Mouse (Mus musculus) cerebellum, postnatal 36 days (tissue): Measurements from ENCODE around the gene Pmel.

Experiments
- DNase-seq, 2 experiments: peaks; one replicate each; pipeline ENCODE4 v3.0.0; 2021 to 2022; ENCODE audit warnings: mixed read lengths in 2 of 2

The Pmel gene

DNA sequence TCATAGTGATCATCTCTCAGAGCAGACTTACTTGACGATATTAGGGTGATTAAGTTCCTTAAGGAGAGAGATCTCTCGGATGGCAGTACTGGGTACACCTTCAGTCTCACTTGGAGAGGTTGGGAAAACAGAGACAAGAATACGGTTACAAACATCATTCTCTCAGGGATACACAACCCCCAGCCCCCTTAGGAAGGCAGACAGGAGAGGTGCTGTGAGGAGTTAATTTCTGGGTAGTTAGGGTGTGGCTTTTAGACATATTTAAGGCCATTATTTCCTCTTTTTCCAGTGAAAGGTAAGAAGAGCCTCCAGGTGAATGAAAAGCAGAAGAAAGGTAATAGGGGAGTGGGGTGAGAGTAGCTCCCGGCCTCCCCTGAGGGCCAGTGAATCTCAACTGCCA is at the start of gene Pmel:
Gene Pmel, plus strand, starts transcription at position 301 of the 400 bp plus-strand sequence.
- no peak for DNase-seq

DNA sequence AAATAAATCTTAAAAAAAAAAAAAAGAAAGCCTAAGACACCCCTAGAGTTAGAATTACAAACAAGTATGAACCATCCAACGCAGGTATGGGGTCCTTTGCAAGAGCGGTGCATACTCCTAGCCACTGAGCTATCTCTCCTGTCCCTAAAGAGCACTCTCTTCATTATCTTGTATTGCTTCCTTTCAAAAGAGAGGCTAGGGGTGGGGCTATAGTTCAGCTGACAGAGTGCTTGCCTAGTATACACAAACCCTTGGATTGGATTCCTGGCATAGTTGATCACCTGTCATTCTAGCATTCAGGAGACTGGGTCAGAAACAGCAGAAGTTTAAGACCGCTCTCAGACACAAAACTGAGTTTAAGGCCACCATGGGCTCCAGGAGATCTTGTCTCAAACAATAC is 48.7 kb upstream of the Pmel start:
- no peak for DNase-seq

DNA sequence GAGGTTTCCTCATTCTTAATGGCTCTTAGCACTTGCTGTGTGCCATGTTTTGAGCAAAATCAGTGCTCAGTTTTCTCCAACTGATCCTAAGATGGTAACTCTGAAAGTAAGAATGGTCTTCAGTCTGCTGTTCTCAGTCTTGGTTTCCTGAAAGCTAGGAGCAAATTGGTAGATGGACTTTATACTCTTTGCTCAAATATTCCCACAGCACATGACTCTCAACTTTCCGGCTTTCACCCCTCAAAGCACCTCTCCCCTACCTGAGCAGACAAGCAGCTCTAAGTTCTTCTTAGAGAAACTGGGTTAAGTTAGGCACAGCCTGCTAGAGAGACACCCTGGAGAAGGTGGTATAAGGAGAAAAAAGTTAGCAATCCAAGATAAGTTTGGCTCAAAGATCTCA is 47.3 kb upstream of the Pmel start:
- no peak for DNase-seq

DNA sequence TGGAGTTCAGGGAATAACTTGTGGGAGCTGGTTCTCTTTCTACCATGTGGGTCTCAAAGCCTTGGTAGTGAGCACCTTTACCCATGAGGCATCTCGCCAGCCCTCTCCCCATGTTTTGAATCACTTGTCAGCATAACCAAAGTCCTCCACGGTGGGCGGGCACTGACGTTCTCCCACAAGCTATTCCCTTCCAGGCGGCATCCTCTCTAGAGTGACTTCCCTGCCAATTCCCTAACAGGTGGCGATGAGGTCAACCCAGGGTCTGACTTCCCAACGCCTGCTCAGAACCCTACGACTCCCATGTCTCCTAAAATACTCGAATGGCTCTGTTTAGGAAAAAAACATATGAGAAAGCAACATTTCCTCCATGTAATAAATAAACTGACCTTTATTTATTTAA is 46.2 kb upstream of the Pmel start:
- no peak for DNase-seq

DNA sequence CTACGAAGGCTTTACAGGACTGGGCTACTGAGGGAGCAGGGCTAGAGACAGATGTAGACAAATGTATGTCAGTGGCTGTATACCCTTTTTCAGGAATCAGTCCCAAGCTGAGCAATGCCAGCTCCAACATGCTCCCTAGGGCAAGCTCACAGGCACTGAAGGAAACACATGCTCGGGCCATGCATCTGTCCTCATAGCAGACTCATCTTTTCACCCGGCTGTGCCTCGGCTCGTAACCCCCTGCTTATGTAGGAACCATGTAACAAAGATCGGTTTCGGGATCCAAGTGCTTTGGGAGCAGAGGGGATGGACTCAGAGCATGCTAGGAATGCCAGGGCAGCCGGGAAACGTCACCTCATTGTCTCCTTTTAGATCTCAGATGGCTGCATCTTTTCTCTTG is 44.5 kb upstream of the Pmel start:
- no peak for DNase-seq

DNA sequence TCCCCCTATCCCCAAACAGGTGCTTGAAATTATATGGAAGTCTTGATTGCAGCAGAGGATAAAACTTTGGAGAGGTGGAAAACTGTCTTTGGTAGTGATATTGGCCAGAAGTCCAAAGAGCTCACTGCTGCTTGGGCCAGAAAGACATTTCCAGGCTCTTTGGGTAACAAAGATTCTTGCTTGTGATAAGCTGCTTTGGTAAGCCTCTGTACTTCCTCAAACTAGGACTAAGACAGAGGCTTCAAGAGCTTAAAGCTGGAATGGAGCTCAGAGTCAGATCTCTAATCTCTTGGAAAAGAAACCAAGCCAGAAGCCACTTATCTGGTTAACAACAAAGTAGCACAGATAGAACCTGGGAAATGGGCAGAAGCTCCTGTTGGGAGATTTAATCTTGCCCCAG is 41.5 kb upstream of the Pmel start:
- no peak for DNase-seq

DNA sequence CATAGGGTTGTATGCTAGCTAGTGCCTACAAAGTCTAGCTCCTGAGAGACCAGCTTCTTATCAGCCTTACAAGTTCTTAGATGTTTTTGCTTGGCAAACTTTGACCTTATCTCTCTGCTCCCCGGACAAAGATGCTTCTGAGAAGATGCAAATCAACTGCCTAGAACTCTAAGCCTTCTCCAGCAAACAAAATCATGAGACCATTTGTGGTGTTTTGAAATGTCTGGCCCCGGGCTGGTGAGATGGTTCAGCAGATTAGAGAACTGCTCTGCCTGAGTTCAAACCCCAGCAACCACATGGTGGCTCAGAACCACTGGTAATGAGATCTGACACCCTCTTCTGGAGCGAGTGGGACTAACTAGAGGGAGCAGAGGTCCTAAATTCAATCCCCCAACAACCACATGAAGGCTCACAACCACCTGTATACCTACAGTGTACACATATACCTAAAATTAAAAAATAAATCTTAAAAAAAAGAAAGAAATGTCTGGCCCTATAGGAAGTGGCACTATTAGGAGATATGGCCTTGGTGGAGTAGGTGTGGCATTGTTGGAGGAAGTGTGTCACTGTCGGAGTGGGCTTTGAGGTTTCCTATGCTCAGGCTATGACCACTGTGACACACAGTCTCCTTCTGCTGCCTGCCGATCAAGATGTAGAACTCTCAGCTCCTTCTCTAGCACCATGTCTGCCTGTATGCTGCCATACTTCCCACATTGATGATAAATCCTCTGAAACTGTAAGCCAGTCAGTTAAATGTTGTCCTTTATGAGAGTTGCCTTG is 40.4 kb upstream of the Pmel start:
- DNase-seq, result no peak

DNA sequence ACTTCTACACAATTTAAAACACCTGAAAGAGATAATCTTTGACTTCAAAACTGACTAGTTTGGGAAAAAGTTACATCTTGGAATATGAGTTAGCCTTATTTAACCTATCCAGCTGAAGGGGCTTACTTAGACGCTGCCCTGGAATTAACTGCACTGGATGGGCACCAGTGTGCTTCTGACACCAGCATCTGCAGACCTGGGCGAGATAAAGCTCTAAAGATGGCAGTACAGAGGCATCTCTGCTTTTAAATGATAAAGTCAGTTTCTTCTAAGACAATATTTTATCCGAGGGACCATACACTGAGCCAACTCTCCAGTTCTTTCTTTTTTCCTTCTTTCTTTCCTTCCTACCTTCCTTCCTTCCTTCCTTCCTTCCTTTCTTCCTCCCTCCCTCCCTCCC is 39.2 kb upstream of the Pmel start:
- DNase-seq, result no peak

DNA sequence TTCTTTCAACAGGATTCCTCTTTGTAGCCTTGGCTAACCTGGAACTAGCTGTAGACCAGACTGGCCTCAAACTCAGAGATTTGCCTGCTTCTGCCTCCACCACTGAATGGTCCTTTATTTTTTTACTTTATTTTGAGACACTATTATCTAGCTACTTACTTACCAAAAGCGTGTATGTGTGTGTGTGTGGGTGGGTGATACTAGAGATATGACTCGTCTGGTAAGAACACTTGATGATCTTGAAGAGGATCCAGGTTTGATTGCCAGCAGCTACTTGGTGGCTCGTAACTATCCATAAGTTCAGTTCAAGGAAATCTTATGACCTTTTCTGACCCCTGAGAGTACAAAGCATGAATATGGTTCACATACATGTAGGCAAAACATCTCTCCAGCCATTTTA is 38.7 kb upstream of the Pmel start:
- no peak for DNase-seq

DNA sequence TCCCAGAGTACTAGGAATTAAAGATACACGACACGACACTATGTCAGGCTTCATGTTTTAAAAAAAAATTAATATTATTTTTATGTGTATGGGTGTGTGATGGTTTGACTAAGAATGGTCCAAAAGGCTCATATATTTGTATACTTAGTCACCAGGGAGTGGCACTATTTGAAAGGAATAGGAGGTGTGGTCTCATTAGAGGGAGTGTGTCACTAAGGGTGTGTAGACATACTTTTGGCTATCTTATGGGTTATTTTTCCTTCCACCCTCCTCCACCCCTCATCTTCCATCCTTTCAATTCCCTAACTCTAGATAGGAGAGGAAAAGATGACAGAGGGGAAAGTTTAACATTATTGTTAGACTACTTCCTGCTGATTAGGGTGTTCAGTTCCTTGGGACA is 38.2 kb upstream of the Pmel start:
- no peak for DNase-seq

DNA sequence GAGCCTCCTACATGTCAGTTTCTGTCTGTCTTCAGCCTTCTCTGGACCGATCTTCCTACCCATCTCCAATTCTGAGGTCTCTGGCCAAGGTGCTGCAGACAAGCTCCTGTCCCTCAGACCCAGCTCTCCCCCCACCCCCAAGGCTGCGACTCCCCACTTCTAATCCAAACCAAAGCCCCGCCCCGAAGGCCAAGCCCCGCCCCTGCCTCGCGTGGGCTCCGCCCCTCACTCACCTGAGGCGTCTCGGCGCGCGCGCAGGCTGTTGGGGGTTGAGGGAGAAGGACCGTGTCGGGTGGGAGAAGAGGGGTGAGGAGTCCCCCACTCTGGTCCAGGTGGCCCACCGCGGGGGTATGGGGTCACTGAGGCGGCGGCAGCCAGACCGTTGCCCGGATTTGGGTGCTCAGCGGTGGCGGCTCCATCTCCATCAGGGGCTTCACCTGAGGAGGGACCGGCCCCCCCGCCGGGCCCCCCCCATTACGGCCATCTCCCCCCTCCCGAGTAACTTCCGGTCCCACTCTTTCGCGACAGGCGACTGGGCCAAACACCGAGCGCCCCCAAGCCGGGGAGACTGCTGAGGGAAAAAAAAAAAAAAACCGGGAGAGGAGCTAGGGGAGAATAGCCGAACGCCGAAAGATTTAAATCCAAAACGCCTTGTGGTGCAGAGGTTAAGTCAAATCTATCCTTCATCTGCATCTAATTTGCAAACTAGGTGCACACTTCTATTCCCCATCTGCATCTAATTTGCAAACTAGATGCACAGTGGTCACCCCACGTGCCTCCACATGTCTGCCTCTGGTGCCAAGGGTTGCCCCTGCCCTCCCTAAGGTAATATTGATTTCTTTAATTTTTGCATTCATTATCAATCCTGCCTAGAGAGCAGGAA is 35.0 kb upstream of the Pmel start:
- DNase-seq, result peak; percentile 83 to 87

DNA sequence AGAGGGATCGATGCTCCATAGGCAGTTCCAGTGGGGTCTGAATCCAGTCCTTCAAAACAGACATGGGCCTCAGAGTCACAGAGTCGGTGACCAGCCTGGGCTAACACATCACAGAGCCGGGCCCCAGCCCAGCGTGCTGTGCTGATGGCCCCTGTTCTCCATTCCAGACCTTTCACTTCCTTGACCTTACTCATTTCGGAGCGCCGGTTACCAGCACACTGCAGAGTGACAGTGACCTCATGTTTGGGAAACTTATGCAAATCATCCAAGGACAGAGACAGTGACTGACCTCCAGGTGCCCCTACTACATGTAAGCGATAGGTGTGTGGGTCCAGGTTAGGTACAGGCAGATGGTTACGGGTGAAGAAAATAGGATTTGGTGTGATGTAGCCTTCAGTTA is 32.8 kb upstream of the Pmel start:
- no peak for DNase-seq

DNA sequence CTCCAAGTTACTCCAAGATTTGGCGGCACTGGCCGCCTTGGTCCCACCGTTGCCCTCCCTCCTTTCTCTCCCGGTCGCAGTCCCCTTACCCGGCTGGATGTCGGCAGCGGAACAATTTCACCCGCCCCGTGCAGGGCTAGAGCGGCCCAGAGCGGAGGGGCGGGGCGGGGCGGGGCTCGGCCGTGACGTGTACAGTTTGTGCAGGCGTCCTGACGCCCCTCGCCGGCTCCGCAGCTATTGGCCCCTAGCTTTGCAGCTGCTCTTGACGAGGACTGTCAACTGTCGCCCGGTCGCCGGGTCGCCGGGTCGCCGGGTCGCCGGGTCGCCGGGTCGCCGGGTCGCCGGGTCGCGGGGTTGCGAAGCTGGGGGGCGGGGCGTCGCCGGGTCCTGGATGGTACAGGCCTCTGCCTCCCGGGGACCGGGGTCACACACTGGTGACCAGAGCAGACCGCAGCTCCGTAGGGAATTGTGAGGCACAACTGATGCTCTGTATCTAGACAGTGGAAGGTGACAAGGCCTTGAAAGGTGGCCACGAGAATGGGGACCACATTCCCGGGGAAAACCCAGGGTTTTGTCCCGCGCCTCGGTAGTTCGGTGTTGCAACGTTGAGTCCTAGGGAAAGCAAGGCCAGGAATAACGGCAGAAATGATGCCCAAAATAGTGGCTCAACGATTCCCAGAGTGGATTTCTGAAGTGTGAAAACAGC is 30.1 kb upstream of the Pmel start, which contains the start of gene Suox:
Gene Suox, minus strand, starts transcription at position 311 of the 706 bp plus-strand sequence.
- peak; percentile 77 to 81 for DNase-seq

DNA sequence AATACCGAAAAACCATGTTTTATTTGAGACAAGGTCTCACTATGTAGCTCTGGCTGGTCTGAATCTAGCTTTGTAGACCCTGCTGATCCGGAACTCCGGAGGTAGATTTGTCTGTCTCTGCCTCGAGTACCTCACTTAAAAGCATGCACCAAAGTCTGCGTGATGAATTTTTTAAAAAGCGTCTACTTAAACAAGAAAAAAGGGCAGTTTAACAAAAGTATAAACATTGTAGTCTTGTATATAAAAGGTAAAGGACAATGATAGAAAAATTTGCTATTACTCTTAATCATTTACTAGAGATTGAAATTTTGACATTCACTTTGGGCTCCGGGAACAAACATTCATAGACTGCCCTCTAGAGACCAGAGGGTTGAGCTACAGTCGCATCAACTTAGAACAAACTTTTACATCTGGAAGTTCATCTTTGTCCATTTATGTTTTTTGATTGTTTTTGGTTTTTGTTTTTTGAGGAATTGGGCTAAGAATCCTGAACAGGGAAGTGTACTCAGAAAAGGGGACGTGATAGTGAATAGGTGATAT is 29.5 kb upstream of the Pmel start:
- no peak for DNase-seq

DNA sequence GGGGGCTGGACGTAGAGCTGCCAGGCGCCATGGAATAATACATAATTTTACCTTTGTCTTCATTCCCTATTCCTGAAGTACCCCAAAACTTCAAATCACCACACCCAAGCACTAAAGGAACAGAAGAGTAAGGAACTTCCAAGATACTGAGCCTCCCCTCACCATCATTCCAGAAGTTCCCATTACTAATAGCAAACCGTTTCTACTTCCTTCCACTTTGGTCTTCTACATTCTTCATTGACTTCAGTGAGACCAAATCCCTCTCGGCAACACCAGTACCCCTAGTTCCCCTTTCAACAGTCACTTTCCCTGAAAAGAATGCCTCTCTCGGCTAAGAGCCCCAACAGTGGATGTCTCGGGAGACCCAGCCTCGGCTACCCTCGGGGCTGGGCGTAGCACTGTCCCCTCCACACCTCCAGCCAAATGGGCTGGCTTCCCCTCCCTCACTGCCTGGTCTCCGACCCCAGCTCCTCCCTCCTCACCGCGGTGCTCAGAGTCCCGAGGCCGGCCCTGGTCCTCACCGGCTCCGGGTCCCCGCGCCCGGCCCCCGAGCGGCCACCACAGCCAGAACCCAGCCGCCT is 8.5 kb upstream of the Pmel start:
- DNase-seq, result no peak

DNA sequence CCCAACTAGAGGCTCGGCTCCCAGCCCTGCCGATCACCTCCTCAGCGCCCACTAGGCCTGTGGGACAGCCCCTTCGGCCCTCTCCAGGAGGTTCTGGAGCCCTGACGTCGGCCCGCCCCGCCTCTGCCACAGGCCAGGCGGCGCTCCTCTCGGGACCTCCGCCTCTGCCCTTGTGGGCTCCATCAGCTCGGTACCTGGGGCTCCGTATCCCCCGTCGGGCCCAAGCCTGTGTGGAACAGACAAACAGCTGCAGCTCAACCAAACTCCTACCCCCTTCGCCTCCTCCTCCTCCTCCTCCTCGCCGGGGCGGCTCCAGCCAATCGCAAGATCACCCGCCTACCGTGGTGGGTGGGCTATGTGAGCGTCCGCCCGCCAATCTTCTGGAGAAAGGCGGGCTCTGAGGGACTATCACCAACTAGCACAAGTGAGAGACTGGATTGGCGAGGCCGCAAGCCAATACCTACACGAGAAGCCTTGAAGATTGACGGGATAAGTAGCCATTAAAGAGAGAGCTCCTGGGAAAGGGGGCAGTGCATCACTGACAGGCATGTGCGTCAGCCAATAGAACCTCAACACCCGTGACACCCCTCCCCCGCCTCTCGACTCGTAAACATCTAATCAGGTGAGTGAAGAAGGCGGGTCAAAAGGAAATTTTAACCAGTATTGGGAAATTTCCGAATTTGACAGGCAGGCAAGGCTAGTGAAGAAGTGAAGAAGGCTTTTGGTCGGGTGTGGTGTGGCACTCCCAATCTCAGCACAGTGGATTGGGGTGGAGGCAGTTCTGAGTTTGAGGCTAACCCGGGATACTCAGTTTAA is 7.8 kb upstream of the Pmel start, which contains the start of gene Rab5b:
Gene Rab5b, minus strand, starts transcription at position 273 of the 816 bp plus-strand sequence.
- peak; percentile 97 to 100 for DNase-seq

DNA sequence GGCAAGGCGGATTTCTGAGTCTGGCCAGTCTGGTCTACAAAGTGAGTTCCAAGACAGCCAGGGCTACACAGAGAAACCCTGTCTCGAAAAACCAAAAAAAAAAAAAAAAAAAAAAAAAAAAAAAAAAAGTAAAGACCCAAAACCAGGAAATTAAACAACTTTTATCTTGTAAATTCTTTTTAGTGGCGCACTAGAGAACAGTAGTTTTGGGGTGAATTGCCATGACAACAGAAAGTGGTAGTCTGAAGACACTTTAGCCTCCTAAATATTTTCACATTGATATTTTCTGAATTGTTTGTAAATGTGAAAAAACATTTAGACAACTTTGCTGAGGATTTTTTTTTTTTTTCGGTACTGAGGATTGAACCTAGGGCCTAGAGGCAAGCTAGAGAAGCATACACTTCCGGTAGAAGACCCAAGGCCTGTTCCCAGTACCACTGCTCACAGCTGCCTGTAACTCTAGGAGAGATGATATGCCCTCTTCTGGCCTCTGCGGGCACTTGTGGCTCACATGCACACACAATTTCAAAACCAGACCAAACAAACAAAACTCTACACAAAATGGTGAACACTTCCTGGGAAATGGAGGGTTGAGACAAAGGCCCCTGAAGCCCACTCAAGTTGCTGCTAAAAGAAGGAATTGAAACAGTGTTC is 6.8 kb upstream of the Pmel start:
- no peak for DNase-seq

DNA sequence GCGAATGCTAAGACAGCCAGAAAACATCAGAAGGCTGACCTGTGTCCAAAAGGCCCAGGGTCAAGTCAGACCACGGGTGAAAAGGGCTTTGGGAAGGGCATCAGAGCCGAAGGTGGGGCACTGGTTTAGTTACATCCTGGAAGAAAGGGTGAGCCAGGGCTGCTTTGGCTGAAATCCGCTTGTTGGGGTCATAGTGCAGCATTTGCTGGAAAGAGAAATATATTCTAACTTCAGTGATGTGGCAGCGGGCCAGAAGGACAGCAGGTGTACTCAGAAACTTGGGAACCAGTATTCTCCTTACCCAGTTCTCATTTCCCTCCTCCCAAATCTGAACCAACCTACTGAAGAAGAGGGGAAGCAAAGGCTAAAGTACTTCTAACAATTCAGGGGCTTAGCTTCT is 5.0 kb upstream of the Pmel start:
- DNase-seq, result no peak

DNA sequence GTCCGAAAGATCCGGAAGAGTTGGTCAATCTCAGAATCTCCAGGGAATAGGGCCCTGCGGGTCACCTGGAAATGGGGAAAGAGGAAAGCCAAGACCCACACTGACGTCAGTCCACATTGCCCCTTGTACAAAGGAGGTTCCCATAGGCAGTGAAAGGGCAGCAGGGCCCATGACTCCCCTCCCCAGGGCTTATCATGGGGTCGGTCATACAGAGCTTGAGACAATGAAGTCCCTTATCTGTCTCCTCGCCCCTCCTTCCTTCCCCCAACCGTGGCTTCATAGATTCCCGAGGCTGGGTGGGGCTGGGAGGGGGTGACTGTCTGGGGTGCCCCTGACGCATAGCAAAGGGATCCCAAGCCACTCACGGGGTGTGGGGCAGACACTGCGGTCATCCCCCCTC is 4.4 kb upstream of the Pmel start:
- no peak for DNase-seq

DNA sequence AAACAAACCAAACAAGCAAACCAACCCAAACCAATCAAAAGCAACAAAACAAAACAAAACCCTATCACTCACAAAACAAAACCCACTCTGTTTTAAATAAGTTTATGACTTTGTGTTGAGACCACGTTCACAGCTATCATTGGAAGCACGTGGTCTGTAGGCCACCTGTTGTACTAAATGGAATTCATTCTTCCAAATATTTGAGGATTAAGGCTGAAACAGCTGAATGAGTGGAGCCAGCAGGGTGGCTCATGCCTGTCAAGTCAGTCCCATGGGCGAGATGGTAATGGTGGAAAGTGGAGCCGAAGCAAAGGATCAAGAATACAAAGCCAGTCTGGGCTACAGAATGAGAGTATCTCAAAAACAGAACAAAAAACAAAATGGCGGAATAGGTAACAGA is 3.3 kb upstream of the Pmel start:
- no peak for DNase-seq

DNA sequence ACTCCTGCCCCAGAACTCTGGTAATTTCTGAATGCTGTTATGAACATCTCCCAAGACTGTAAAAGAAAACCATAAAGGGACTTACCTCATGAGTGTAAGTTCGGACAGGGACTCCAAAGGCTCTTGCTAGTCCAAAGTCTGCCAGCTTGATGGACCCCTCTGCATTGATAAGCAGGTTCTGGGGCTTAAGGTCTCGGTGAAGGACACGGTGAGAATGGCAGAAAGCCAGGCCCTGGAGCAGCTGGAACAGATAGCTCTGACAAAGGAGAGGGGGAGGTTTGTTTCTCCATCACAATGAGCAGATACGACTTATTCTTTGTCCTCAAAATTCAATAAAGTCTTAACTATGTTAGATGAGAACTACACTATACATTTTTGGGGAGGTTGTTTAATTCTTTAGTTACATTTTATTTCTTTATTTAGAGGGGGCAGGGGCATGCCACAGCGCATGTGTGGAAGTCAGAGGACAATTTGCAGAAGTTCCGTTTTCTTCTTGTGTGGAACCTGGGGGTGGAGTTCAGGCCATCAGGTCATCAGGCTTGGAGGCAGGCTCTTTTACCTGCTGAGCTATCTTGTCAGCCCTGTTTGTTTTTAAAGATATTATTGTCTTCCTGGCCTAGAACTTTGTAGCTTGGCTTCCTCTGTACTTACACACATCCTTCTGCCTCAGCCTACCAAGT is 1.5 kb upstream of the Pmel start:
- no peak for DNase-seq
